Mouse (Mus musculus): ENCODE results near the gene Ncam2.

GRCm38 (mm10) chr16:81481058-81481457, 280.6 kb downstream of the Ncam2 start:
- no peak for TF ChIP-seq CTCF (IDR thresholded peaks at IDR 0.05; ENCODE audit: low read depth, low read length)
- TF ChIP-seq POLR2A (IDR thresholded peaks at IDR 0.05; ENCODE audit: insufficient read depth, low read length) = no peak
